Mouse (Mus musculus): Measurements from ENCODE around the gene Parg.

Gene Parg

GRCm38 (mm10) chr14:32336021-32336420 lies 134.3 kb downstream of the Parg start:
- no peak for TF ChIP-seq GATA4 (IDR thresholded peaks at IDR 0.05; ENCODE audit: insufficient replicate concordance, low read length)

DNA sequence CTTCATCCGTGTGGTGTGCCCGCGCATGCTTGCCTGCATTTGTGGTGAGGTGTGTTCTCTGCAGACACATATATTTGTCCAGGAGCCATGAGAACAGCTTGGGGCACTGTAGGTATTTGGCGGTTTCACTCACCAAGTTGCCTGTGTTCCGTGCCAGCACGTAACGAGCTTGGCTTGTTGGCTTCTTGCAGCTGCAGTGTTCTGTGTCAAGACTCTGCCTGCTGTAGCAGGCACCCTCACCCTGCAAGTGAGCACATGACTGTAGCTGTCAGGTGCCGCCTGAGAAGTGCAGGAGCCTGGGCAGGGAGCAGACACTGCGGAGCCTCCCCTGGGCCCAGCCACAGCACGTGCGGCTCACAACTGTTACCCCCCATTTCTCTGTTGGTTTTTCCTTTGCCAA lies 134.8 kb downstream of the Parg start:
- no peak for TF ChIP-seq GATA4 (IDR thresholded peaks at IDR 0.05; ENCODE audit: insufficient replicate concordance, low read length)

GRCm38 (mm10) chr14:32341823-32342222 lies 140.1 kb downstream of the Parg start:
- no peak for TF ChIP-seq GATA4 (IDR thresholded peaks at IDR 0.05; ENCODE audit: insufficient replicate concordance, low read length)

- no peak for TF ChIP-seq GATA4 (IDR thresholded peaks at IDR 0.05; ENCODE audit: insufficient replicate concordance, low read length)
Observed at GRCm38 (mm10) chr14:32344176-32344575, 142.4 kb downstream of the Parg start.

DNA sequence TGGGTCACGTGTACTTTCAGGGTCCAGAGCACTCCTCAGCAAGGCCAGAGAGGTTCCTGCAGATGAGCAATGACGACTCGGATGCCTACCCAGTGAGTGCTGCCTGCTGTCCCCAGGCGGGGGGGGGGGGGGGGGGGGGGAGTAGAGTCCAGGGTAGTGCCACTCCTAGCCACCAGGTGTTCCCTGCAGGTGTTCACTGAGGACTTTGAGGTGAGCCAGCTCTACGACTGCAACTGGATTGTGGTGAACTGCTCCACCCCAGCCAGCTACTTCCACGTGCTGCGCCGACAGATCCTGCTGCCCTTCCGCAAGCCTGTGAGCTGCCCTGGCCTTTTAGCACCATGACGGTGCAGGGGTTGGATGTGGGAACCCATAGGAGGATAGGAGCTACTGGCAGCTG lies 142.9 kb downstream of the Parg start:
- TF ChIP-seq GATA4 (IDR thresholded peaks at IDR 0.05; ENCODE audit: insufficient replicate concordance, low read length): no peak
